ENCODE assay signal across 8 mouse cellular contexts in genomic region chr2:173300663-173301630, GRCm38 (mm10). TPM values are rescaled to one million over a fixed set of nuclear protein-coding genes. Genes with fewer than 3 reads are reported as not detected.
DNase-seq lines count a peak whose midpoint lies in the region; ATAC-seq and TF ChIP-seq lines count a peak whose summit lies in the region.
"Had no signal": no experiment of that assay in that cellular context is flagged by ENCODE, and none has a peak within 500 bp of the region (broad histone marks: within the 10 kb centered on the region; RNA-seq: fewer than 3 reads in every experiment).

No protein-coding gene starts in this region.

- H3K36me3 ChIP-seq in embryonic facial prominence, embryonic 11.5 days (replicated peaks; ENCODE audit: control insufficient read depth, insufficient read depth, low read depth, low read length), result no peaks in the 10 kb centered on the region

- no peaks in the 10 kb centered on the region for H3K4me1 ChIP-seq in embryonic facial prominence, embryonic 11.5 days (ENCODE audit: control insufficient read depth, insufficient read depth, low read length)

- no peak overlapping the region for H3K9ac ChIP-seq in embryonic facial prominence, embryonic 11.5 days (replicated peaks; ENCODE audit: low read length)

- peak; percentile 67 for TF ChIP-seq CTCF in layer of hippocampus, adult 2 months (conservative IDR thresholded peaks at IDR 0.05)

- no peaks in the 10 kb centered on the region for H3K27me3 ChIP-seq in embryonic facial prominence, embryonic 11.5 days (ENCODE audit: control insufficient read depth, insufficient read depth, low read length)

- no peak overlapping the region for H3K4me2 ChIP-seq in embryonic facial prominence, embryonic 11.5 days (ENCODE audit: low read depth, low read length)

- ATAC-seq in common myeloid progenitor, adult 5-6 weeks (replicated peaks; ENCODE audit: low read depth, poor library complexity, severe bottlenecking), result peak; percentile 53
- no peak for ATAC-seq in embryonic facial prominence, embryonic 11.5 days (replicated peaks; ENCODE audit: insufficient number of reproducible peaks, low FRiP score, low TSS enrichment, low read depth)

- H3K9me3 ChIP-seq in embryonic facial prominence, embryonic 11.5 days (replicated peaks; ENCODE audit: control insufficient read depth, low read length), result no peaks in the 10 kb centered on the region

- H3K4me3 ChIP-seq in layer of hippocampus, adult 2 months, result no peak overlapping the region
- H3K4me3 ChIP-seq in embryonic facial prominence, embryonic 11.5 days (ENCODE audit: low read depth, low read length), result no peak overlapping the region

- no peak overlapping the region; the same call in 1 of the 2 replicates for H3K27ac ChIP-seq in layer of hippocampus, adult 2 months
- H3K27ac ChIP-seq in embryonic facial prominence, embryonic 11.5 days (replicated peaks; ENCODE audit: low read depth, low read length), result no peak overlapping the region
- H3K27ac ChIP-seq: macrophage had no signal

- WGBS in embryonic facial prominence, embryonic 11.5 days, result 74% methylated on average over 28 of the region's 28 CpGs

- no peak for DNase-seq in layer of hippocampus, adult 2 months (ENCODE audit: low spot score in 2 of 2)
- no peak for DNase-seq in layer of hippocampus, adult 8-10 months (ENCODE audit: low spot score in 2 of 2)
- DNase-seq in embryonic facial prominence, embryonic 11.5 days (ENCODE audit: low spot score), result peak; percentile 37
- peak; percentile 66 to 77 for DNase-seq in natural killer cell, adult 2 months (ENCODE audit: low spot score in 2 of 2)
- no peak for DNase-seq in urinary bladder, adult 2 months (ENCODE audit: low spot score)
- no peak for DNase-seq in layer of hippocampus, postnatal 36 days

RNA-seq across cellular contexts. Expression of gene Pmepa1, which starts 24.6 kb away (rescaled TPM):
- total RNA-seq in layer of hippocampus, adult 2 months (2021), result 10 to 100 TPM; 20.4 to 24.0 TPM
- 10 to 100 TPM; 15.0 to 37.8 (median 25.3) TPM for total RNA-seq in layer of hippocampus, adult 8-10 months (2022)
- total RNA-seq in common myeloid progenitor, adult 5-6 weeks (2017), result 0.18 TPM in 1 of 2 replicates, not detected in the other
- polyA plus RNA-seq in embryonic facial prominence, embryonic 11.5 days (2014; fragmentation: Nextera tagmentation; extraction: Ambion mirVana), result 3.3 and 3.4 TPM in 2 replicates
- polyA plus RNA-seq in urinary bladder, adult 2 months (2012; rRNA removed), result 37.0 and 54.0 TPM in 2 replicates
- total RNA-seq in layer of hippocampus, postnatal 36 days (2021), result 10 to 100 TPM; 20.3 to 23.2 TPM

Comparison
In these comparisons a context has a peak if more than half of its experiments do, and no peak if none do; other contexts are left out.
1. DNase-seq: peak in embryonic facial prominence, embryonic 11.5 days (single experiment) and natural killer cell, adult 2 months (2 of 2); none in layer of hippocampus, adult 2 months (0 of 2), layer of hippocampus, adult 8-10 months (0 of 2), urinary bladder, adult 2 months (single experiment) and layer of hippocampus, postnatal 36 days (0 of 2).
2. RNA of gene Pmepa1, which starts 24.6 kb away (total RNA-seq): 15.0 to 37.8 TPM in layer of hippocampus, adult 8-10 months, 20.4 to 24.0 TPM in layer of hippocampus, adult 2 months and 20.3 to 23.2 TPM in layer of hippocampus, postnatal 36 days; 0.18 TPM in common myeloid progenitor, adult 5-6 weeks; every median in the first group is over 10 times any median in the second.